Mouse (Mus musculus): Measurements from ENCODE around the gene Ttc3. TPM values are rescaled to one million over a fixed set of nuclear protein-coding genes. Genes with fewer than 3 reads are reported as not detected.

Ttc3 gene
- total and polyA plus RNA-seq, 3 experiments: 32.1 to 98.1 (median 88.2) TPM

DNA sequence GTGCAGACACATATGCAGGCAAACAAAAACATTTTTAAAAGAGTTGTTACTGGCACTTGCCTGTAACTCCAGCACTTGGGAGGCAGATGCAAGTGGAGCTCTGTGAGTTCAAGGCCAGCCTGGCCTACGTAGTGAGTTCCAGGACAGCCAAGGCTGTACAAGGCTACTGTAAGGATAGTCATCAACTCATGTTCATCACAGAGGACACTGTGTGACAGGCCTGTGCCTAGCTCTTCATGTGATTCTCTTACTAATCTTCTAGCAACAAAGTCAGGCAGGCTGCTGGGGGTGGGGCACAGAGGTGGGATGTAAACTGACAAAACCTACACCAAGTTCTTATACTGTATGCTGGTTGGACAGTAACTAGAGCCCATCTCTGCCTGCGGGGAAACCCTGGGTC is 136.7 kb downstream of the Ttc3 start:
- peak; percentile 51 for DNase-seq

DNA sequence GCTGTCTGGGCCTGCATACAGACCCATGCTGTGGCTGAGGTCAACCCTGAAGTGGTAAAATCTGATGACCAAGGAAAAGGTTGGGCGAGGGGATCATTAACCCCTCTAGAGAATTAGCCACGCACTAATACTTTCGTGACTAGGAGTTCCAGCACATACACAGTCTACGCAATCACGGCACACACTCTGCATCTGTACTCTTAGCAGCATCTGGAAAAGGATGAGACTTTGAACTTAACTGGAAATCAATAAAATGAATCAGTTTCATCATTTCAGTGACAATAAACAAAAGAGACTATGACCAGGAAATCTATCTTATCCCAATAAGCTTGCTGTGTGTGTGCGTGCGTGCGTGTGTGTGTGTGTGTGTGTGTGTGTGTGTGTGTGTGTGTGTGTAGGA is 138.4 kb downstream of the Ttc3 start:
- no peak for DNase-seq

DNA sequence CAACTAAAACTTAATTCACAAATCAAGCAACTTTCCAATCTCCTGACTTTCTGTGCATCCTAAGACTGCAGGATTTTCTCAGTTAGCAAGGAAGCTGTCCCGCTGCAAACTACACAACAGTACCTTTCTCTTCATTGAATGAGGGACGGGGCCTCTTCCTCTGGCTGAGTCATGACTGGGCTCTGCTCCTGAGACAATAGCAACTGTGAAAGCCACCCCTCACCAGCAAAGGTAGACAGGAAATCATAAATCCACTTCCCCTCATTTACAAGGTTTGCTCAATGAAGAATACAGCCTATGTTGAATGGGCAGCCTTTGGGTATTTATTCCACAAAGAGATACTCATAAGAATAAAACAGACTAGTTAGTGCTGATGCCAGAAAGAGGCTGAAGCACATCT is 139.6 kb downstream of the Ttc3 start:
- no peak for DNase-seq

DNA sequence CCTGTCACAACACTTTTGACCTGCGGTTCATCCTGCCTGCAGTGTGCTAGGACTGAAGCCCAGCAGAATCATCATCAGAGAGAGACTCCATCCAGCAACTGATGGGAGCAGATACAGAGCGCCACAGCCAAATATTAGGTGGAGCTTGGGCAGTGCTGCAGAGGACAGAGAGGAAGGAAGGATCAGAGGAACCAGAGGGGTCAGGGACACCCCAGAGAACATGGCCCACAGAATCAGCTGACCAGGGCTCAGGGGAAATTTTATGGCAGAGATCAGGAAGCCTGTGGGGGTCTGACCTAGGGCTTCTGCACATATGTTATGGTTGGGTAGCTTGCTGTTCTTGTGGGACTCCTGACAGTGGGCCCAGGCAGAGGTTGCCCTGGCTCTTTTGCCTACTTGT is 147.2 kb downstream of the Ttc3 start:
- DNase-seq: no peak

Other genes with a start within 250 kb of the Ttc3 start
- gene Hlcs, start 57.0 kb upstream of the Ttc3 start, total RNA-seq (2021): 10 to 100 TPM; 15.0 to 16.6 TPM
- gene Hlcs, start 57.0 kb upstream of the Ttc3 start, polyA plus RNA-seq (2012; rRNA removed): 10.3 and 10.4 TPM in 2 replicates
- 1 to 10 TPM; 4.1 to 7.5 TPM for gene Ripply3, start 42.2 kb upstream of the Ttc3 start, total RNA-seq (2021)
- 2.4 and 3.0 TPM in 2 replicates for gene Ripply3, start 42.2 kb upstream of the Ttc3 start, polyA plus RNA-seq (2012; rRNA removed)
- 10 to 100 TPM; 87.0 to 94.7 TPM for gene Pigp, start 1.2 kb downstream of the Ttc3 start, total RNA-seq (2021)
- gene Pigp, start 1.2 kb downstream of the Ttc3 start, polyA plus RNA-seq (2012; rRNA removed): 42.1 and 47.7 TPM in 2 replicates
- gene Vps26c, start 156.2 kb downstream of the Ttc3 start, total RNA-seq (2021): 10 to 100 TPM; 53.7 to 58.8 TPM
- gene Vps26c, start 156.2 kb downstream of the Ttc3 start, polyA plus RNA-seq (2012; rRNA removed): 24.1 and 25.1 TPM in 2 replicates
- 10 to 100 TPM; 60.5 to 97.8 TPM for gene Dyrk1a, start 199.4 kb downstream of the Ttc3 start, total RNA-seq (2021)
- gene Dyrk1a, start 199.4 kb downstream of the Ttc3 start, polyA plus RNA-seq (2012; rRNA removed): 20.5 and 32.0 TPM in 2 replicates